Mouse (Mus musculus) layer of hippocampus, adult 11-12 months (tissue): Measurements from ENCODE around the gene Tlx2.

Experiments
- DNase-seq: peaks from one replicate; pipeline ENCODE4 v3.0.0; 2022; ENCODE audit warnings: low spot score

Gene Tlx2

GRCm38 (mm10) chr6:83023786-83024185 lies 46.3 kb downstream of the Tlx2 start:
- DNase-seq = no peak

GRCm38 (mm10) chr6:83023008-83023407 lies 47.1 kb downstream of the Tlx2 start:
- no peak for DNase-seq

- no peak for DNase-seq
Observed at GRCm38 (mm10) chr6:83020836-83021593, 49.1 kb downstream of the Tlx2 start.

GRCm38 (mm10) chr6:83020121-83020520 lies 50.0 kb downstream of the Tlx2 start:
- no peak for DNase-seq

- no peak for DNase-seq
Observed at GRCm38 (mm10) chr6:83019044-83019443, 51.0 kb downstream of the Tlx2 start.
